Mouse (Mus musculus) right cerebral cortex, postnatal 14 days (tissue): ENCODE results near the gene Lrrc1.

Experiments
- DNase-seq: peaks from one replicate; pipeline ENCODE4 v3.0.0; 2022

Gene Lrrc1

DNA sequence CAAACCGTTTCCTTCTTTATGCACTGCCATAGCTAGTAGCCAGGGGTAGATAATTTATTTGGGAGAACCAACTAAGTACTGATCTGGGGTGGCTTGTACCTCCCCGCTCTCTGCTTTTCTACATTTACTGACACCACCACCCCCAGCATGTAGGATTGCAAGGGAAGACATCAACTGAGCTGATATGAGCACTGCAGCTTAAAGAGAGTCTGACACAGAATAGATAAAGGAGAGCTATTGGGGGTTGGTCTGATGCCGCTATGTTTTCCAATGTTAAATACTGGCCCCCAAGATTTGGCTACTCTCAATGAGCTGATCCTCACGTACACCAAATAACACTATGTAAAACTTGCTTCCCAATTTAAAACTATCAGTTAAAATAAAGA, 124.5 kb downstream of the Lrrc1 start:
- DNase-seq: no peak

DNA sequence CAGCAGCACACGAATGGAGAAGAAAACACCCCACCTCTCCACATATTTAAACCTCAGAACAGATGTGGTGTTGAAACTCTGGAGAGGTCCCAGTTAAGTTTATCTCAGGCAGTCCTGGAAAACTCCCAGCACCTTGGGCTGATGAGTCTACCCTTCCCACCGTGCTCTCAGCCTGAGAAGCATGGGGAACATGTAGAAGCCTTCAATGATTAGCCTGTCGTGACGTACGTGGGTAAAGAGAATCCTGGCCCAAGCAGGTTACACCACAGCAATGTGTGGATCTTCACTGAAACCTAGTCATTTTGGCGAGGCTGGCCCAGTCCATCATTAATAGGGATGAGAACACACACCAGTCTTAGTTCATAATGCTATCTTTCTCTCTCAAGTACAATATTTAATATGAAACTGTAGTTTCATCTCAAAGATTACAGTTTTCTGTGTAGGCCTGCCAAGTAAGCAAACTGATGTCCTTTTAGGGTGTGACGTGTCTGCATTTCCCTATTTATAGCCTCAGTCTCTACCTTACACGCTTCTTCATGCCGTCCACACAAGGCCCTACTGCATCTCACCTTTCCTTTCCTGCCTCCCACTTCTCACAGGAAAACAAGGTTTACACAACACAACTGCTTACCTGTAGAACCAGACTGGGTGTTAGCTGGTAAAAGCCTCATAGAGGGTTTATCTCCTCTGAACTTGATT, 125.0 kb downstream of the Lrrc1 start:
- DNase-seq: no peak

DNA sequence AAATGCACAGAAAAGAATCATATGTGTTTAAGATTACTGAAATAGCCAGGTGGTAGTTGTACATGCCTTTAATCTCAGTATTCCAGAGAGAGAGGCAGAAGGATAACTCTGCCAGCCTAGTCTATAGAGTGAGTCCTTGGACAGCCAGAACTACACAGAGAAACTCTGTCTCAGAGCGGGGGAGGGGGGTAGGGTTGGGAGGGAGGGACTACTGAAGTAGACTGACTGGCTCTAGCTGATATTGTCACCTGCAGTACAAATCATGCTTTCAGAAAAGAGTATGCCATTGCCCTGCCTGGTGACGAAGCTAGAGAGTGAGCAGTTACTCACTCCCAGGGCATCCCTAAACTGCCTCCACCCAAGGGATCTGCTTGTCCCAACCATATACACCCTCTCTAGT, 125.9 kb downstream of the Lrrc1 start:
- DNase-seq: no peak

DNA sequence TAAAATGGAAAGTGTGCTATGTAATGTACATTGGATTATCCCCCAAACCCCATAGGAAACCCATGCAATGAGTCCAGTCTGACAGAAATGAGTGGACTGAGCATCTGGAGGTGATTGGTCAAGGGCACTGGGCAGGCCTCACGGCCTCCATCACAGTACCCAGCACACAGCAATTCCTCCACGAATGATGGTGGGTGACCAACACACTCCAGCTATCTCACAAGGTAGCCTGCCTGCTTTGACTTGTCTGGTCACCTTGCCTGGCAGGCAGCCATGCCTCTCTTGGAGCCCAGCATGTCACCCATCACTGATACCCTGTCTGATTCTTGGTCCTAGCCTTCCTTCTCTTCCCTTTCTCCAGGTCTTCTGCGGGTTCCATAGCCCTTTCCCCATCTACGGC, 128.2 kb downstream of the Lrrc1 start:
- no peak for DNase-seq

DNA sequence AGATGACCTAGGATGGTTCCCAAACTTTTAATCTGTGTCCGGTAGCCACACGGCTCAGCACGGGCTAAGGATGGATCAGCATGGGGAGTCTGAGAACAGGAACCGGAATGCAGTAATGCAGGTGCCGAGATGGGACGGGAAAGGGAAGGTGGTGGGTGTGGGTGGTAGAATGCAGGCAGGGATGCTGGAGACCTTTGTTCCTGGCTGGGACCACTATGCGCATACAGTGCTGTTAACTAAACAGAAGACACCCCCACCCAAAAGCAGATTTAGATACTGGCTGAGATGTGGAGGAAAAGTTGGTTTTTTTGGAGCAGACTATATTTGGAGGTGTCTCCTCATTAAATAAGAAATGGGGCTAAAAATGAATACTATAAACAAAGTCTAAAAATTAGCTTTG, 128.7 kb downstream of the Lrrc1 start:
- DNase-seq: no peak

DNA sequence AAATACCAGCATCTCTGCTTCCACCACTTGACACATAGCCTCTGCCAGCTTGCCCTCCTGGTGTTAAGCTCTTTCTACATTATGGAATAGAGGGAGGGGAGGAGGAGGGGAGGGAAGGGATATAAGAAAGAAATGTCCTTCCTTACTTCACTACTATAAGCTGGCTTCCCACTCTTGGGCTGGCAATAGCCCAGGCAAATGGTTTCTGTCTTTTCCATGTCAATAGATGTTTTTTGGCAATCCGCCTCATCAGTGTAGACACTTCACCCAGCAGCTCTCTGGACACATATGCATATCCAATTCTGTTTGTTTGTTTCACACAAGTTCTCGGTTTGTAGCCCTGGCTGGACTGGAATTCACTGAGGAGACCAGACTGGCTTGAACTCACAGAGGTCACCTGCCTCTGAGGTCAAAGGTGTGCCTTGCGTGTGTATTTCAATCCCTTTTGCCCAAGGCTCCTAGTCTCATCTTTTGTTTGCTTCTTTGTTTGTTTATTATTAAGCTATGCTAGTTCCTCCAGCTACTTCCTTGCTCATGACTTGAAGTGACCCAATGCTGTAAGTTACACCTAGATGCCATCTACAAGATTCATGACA, 132.7 kb downstream of the Lrrc1 start:
- no peak for DNase-seq

DNA sequence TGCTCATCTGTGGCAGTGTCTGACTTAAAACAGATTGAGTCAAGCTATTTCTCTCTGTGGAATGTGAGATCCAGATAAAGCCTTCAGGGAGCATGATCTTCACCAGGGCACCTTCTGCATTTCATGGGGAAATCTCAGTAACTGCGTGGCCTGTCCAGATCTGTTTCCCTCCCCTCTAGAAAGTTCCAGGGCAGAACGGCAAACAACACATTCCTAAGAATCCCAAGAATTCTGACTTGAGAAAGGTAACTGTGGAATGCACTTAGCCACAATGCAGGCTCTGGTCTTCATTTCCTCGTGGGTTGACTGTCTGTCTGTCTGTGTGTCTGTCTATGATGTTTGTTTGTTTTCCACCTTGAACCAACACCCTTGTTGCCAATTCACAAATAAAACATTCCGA, 133.7 kb downstream of the Lrrc1 start:
- no peak for DNase-seq

DNA sequence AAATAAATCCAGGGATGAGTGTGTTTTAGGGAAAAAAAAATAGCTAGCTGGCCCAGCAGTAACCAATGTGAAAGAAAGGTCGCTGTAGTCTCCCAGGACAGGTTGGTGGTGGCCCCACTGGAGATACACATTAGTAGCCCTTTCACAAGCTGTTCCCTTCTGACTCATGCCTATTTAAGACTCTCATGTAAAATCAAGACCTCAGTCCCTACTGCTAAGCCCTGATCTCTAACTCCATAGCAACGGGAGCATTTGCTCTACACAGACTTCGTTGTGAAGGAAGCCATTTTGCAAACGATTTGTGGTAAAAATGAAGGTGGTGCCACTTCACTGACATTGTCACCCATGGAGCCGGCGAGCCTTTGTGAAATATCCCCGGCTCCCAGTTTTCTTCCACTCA, 134.1 kb downstream of the Lrrc1 start:
- DNase-seq: no peak

DNA sequence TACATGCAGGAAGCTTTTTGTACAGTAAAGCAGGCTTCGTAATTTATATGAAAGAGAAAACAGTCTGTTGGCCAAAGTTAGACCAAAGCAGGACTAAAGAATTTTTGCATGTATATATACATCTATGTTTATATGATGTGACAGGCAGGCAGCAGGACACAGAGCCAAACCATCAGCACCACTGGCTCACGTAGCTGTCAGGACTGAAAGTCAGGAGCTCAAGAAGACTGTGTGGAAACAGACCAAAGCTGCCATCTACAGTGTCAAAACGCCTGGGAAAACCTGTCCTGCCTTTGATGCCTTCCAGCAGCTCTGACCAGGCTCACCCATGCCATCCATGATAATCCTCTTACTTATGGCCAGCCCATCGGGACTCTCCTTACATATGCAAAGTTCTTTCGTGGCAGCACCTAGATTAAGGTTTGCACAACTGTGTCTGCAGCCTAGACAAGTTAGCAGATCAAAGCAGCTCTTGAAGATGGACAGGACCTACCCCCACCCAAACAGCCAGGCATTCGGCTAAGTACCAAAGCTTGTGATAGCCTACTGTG, 136.5 kb downstream of the Lrrc1 start:
- no peak for DNase-seq

DNA sequence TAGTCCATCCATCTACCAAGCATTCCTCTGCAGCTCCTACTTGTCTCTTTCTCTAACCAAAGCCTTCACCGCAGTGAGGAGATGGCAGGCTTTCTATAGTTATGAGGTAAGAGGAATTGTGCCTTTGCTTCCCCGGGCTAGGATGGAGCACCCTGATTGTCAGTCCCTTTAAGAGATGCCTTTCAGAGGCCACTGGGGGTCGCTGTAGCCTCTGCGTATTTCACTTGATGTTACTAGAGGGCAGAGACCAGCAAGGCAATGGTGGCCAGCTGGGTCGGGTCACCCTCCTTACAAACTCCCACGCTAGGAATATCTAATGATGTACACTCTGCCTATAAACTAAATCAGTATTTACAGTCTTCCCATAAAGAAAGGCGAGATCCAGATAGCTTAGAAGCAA, 137.8 kb downstream of the Lrrc1 start:
- peak; percentile 49 for DNase-seq

DNA sequence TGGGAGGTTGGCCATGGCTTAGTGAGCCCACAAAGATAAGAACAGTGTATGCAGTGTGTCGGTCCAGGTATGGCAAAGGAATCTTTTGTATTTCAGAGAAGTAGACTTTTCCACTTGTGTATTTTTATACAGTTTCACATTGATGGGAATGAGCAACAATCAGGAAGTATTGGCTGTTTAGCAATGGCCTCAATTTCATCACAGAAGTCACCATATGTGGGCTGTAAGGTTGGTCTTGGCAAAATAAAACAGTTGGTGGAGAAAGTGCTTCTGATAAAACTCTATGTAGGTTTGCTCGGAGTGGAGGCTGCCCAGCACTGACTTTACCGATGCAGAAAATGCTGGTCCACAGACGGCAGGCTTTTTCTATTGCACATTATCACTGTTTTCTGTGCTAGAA, 140.2 kb downstream of the Lrrc1 start:
- no peak for DNase-seq

DNA sequence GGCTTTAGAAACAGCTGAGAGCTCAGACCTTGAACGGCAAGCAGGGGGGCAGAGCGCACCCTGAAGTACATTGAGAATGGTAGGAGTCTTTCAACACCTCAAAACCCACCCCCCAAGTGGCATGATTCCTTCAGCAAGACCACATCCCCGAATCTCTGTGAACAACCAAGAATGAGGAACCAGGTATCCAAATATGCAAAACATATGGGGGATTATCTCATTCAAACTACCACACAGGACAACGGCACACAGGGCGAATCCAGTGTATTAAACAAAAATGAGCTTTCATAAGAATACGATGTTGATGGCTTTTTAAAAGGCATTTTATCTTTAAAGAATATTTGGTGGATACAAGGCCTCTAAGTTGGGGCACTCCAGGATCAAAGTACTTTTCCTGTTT, 140.7 kb downstream of the Lrrc1 start:
- DNase-seq: no peak

DNA sequence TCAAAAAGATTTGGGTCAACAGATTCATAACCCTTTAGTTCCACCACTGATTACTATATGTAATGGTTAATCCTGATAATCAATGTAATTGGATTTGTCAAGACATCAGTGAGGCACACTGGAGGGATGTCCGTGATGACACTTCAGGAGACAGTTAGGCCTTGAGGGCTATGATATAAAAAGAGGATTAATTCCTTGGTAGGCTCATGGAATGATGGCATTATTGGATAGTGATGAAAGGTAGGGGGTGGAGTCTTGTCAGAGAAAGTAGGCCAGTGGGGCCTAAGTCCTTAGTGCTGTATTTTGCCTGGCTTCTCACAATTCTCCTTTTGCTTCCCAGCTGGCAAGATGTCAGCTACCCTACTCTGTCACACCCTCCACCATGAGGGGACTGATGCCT, 141.7 kb downstream of the Lrrc1 start:
- DNase-seq: no peak

DNA sequence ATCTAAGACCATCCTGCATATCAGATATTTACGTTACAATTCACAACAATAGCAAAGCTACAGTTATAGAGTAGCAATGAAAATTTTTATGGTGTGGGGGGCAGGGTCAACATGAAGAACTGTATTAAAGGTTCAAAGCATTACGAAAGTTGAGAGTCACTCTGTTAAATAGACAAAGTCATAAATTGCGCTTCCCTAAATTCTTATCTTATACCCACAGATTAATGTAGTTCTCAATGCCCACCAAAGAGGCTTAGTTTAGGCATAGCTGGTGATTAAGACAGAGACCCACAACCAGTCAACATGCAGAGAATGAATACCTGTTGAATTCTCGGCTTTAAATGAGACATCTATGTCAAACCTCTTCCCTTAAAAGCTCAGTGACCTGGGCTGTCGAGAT, 144.9 kb downstream of the Lrrc1 start:
- no peak for DNase-seq

DNA sequence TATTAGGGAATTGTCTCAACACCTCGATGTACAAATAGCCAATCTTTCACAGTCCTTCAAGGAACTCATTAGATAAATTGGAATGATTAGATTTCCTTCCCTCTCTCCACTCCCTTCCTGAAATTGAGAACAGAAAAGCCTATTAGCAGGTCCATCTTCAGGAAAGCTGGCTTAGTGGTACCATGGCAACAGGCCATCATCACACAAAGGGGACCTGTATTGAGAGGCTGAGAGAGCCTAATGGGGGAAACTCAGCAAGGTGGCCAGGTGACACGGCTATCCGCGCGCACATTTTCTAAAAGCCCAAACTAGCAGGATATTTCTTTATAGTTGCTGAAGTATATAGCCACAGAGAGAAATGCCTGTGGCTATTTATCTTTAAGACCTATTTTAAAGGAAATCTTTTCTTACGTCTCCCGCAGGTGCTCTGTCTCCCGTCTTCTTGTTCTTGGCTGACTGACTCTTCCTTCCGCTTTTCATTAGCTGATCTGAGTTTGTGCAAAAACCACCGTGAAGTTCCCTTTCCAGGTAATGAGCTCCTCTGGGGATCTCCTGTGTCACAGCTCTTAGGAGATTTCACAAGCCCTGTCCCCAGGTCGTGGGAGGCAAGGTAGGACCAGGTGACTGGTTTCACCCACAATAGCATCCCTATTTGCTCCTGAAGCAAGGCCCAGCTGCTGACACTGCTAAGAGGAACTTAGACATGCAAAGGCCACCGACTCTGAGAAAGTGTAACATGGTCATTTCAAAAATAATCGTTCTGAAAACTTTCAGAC, 145.6 kb downstream of the Lrrc1 start:
- DNase-seq: no peak

DNA sequence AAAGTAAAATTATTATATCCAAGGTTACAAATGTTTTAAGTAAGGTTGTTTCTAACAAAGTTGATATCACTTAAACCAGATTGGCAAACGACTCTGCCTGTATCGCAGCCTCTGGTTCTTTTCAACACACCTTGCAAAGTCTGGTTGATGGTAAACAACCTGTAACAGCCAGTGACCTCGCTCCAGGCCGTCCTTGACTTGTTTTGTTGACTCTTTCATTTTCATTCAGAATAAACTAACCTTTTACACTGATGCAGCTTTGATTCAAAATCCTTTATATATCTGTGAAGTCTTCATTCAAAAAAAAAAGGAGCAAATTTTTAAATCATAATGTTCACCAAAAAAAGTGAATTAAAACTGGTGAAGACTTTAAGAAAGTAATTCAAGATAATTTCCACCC, 147.6 kb downstream of the Lrrc1 start:
- no peak for DNase-seq

DNA sequence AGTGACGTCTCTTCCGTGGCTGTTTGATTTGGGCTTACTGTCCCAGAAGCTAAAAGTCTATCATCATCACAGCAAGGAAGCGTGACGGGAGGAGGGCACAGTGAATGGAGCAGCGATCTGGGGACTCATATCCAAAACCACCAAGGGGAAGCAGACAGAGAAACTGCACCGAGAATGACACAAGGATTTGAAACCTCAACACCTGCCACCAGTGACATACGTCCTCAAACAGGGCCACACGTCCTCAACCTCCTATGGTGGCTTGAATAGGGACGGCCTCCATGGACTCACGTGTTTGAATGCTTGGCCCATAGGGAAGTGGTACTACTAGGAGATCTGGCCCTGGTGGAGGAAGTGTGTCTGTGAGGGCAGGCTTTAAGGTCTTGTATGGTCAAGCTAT, 153.4 kb downstream of the Lrrc1 start:
- no peak for DNase-seq

DNA sequence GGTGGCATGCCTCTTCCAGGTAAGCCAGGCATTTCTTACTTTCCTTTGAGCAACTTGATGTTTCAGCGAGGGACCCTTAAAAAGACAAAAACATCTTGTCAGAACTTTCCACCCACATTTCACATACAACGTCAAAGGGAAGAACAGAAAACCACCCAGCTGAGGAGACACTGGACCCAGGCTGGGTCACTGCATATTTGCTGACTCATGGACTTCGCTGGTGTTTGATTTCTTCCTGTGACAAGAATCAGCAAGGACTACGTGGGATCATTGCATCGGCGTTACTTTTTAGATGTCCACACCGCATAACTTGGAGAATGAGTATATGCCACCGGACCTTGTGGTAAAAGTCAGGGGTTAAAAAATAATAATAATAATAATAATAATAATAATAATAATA, 155.7 kb downstream of the Lrrc1 start:
- no peak for DNase-seq

DNA sequence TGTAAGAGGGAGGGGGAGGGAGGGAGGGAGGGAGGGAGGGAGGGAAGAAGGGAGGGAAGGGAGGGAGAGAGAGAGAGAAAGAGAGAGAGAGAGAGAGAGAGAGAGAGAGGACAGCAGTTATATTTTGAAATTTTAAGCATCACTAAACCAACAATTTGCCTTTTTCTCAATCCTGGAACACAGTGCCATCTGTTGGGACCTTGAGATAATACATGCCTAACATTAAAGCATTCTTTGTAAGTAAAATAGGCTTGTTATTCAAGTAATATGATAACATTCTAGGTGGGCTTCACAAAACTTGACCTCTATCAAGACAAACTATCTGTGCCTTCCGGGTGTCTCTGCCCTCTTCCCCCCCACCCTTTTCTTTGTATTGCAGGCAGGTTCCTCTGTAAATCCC, 157.9 kb downstream of the Lrrc1 start:
- DNase-seq: no peak

DNA sequence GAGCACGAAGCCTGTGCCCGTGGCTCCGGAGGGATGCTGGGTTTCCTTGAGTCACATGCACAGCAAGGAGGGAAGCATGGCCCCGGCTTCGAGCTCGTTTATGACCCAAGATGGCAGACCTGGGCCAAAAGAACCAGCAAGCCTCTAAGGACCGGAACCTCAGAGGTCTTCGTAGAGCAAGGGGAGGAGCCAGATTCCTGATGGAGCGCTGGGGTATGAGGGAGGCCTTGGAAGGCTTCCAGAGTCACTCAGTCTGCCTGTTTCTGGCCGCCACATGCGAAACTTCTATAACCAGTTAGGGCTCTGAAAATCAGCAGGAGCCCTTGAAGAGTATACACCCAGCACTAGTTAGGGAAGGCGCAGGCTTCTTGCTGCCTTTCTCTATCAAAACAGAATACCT, 159.1 kb downstream of the Lrrc1 start:
- DNase-seq: no peak

DNA sequence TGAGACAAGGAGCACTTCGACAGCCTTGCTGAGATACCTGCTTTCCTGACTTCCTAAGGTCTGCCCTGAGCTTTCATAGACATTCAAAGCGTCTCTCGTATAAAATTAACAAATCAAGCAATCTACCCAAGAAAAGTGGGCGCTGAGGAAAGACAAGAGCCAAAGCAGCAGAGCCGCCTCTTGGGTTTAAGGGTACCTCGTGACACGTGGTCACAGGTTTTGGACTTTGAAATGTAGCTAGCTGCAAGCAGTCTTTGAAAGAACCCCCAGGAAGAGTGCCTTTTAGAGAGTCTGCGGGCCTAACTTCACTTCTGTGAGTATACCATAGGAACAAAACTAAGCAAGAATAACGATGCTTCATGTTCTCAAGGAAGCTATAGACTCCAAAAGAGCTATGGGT, 160.0 kb downstream of the Lrrc1 start:
- no peak for DNase-seq

DNA sequence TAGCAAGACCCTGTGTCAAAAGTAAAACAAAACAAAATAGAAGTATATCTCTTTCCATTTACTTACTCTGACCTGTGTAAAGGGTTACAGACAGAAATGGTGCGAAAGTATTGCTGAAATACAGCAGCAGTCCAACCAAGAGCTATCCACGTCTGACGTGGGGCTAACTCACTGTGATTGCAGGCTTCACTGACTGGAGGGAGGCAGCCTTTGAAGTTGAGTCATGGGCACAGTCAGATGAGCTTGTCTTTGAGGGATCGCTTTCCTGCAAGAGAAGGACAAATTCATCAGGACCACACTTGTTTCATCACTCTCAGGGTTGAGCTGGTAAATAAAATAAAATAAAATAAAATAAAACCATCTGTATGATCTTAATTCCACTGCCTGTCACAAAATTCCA, 160.7 kb downstream of the Lrrc1 start:
- no peak for DNase-seq

DNA sequence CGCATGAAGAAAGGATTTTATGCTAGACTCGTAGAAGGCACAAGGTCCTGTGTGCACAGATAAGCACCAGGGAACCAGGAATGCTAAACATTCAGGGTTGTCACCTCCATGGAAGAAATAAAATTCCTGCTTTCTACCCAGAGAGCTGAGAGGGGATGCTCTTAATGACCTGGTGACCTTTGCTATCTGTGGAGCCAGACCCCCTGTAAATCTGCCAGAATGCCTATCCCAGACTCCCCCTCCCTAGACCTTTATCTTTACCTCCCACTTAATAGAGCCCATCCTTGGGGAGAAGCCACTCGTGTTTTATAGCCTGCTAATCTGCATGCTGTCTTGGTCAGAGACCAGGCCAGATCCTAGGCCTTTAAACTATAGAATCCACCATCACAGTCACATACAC, 162.2 kb downstream of the Lrrc1 start:
- no peak for DNase-seq

DNA sequence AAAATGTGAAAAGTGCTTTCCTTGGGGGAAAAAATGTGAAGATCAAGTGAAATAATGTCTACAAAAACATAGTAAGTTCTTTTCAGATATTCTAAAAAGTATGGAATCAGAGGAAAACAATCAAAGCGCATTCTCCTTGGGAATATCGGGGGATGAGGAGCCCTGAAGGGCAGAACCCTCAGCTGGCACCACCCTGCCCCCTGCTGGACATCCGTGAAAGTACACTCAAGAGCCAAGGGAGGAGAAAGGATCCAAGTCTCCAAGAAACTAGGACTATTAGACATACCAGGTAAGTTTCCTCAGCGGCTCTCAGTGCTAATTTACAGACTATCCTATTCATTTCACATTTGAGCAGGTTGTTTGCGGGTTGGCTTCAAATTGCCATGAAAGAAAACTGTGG, 163.1 kb downstream of the Lrrc1 start:
- DNase-seq: peak; percentile 79
